16 mouse cellular contexts compared by ENCODE assay signal in the genomic region with DNA sequence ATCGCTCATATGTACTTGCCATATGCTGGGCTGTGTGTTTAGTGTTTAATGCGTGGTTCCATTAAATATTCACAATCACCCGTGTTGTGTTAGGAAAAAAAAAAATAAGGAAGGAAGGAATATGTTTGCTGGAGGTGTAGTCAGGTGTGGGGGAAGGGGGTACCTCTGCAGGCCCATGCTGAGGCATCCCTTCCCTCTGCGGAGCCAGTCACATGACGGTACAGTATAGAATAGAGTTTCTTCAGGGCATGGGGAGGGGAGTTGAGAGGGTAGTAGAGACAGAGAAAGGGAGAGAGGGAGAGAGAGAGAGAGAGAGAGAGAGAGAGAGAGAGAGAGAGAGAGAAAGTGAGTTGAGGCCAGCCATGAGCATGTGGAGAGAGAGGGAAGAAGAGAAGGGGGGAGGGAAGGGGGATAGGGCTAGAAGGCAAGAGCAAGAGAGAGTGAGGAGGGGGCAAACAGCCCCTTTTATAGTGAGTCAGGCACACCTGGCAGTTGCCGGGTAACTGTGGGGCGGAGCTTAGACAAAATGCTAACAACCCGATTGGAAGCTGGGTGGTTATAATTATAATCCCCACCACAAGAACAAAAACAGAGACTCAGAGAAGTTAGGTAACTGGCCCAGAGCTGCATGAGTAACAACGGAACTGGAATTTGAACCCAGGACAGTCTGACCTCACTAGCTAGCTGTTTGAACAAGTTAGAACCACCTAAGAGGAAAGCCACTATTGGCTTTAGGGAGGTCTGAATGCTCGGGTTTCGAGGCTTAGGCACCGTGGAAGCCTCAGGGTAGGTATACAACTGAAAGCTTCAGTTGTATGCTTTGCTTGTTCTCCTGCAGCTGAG. TPM values are rescaled to one million over a fixed set of nuclear protein-coding genes. Genes with fewer than 3 reads are reported as not detected.
DNase-seq lines count a peak whose midpoint lies in the region; ATAC-seq lines count a peak whose summit lies in the region.
"Had no signal": no experiment of that assay in that cellular context is flagged by ENCODE, and none has a peak within 500 bp of the region (broad histone marks: within the 10 kb centered on the region; RNA-seq: fewer than 3 reads in every experiment).

No protein-coding gene starts in this region.

- H3K9ac ChIP-seq in kidney, embryonic 15.5 days, result no peak overlapping the region; the same call in 1 of the 2 replicates
- no peak overlapping the region for H3K9ac ChIP-seq in kidney, embryonic 14.5 days (ENCODE audit: low read depth, low read length)
- H3K9ac ChIP-seq: intestine, embryonic 15.5 days; liver, embryonic 14.5 days; neural tube, embryonic 12.5 days; stomach, embryonic 15.5 days had no signal

- H3K4me2 ChIP-seq in kidney, embryonic 15.5 days, result 0 out of 2 replicates have a peak overlapping the region, but pooled peaks have one; percentile 17
- H3K4me2 ChIP-seq in kidney, embryonic 14.5 days (replicated peaks; ENCODE audit: low read depth, low read length), result no peak overlapping the region
- H3K4me2 ChIP-seq: heart, embryonic 11.5 days; intestine, embryonic 15.5 days; neural tube, embryonic 12.5 days; stomach, embryonic 15.5 days had no signal

- H3K27me3 ChIP-seq in kidney, embryonic 15.5 days, result no peaks in the 10 kb centered on the region
- no peaks in the 10 kb centered on the region for H3K27me3 ChIP-seq in kidney, embryonic 14.5 days (ENCODE audit: control insufficient read depth, insufficient read depth, low read length)
- H3K27me3 ChIP-seq: intestine, embryonic 15.5 days; neural tube, embryonic 12.5 days; stomach, embryonic 15.5 days had no signal

- H3K36me3 ChIP-seq in kidney, embryonic 15.5 days, result no peaks in the 10 kb centered on the region
- H3K36me3 ChIP-seq in kidney, embryonic 14.5 days (ENCODE audit: control insufficient read depth, insufficient read depth, low read length), result no peaks in the 10 kb centered on the region
- H3K36me3 ChIP-seq: intestine, embryonic 15.5 days; neural tube, embryonic 12.5 days; stomach, embryonic 15.5 days had no signal

- peak; percentile 64 for ATAC-seq in kidney, embryonic 15.5 days (replicated peaks; ENCODE audit: low FRiP score)
- no peak; the same call in 1 of the 2 replicates for ATAC-seq in kidney, embryonic 14.5 days (ENCODE audit: low FRiP score, low TSS enrichment)
- no peak for ATAC-seq in frontal cortex, adult (ENCODE audit: low TSS enrichment)
- ATAC-seq: intestine, embryonic 15.5 days had no signal

- no peak overlapping the region for H3K4me3 ChIP-seq in kidney, embryonic 15.5 days (replicated peaks)
- no peak overlapping the region for H3K4me3 ChIP-seq in kidney, embryonic 14.5 days (ENCODE audit: low read length)
- H3K4me3 ChIP-seq: intestine, embryonic 15.5 days; neural tube, embryonic 12.5 days; stomach, embryonic 15.5 days had no signal

- H3K4me1 ChIP-seq in kidney, embryonic 15.5 days, result peaks cover 7% of the 10 kb centered on the region
- H3K4me1 ChIP-seq in kidney, embryonic 14.5 days (ENCODE audit: control insufficient read depth, insufficient read depth, low read length), result no peaks in the 10 kb centered on the region
- H3K4me1 ChIP-seq: intestine, embryonic 15.5 days; neural tube, embryonic 12.5 days; stomach, embryonic 15.5 days had no signal

- H3K9me3 ChIP-seq in kidney, embryonic 15.5 days (replicated peaks), result no peaks in the 10 kb centered on the region
- no peaks in the 10 kb centered on the region for H3K9me3 ChIP-seq in kidney, embryonic 14.5 days (ENCODE audit: control insufficient read depth, low read length)
- H3K9me3 ChIP-seq: intestine, embryonic 15.5 days; neural tube, embryonic 12.5 days; stomach, embryonic 15.5 days had no signal

- peak; percentile 44 for DNase-seq in cerebellum, adult 9-10 months
- DNase-seq in cerebellum, adult 11 months, result no peak
- peak; percentile 33 for DNase-seq in thymus, postnatal 4 days
- no peak for DNase-seq in thymus, postnatal 36 days
- no peak for DNase-seq in ovary, postnatal 36 days (ENCODE audit: low spot score)
- DNase-seq: gastrocnemius, postnatal 25 days; kidney, postnatal 10 days; thymus, adult 2 months had no signal

- 61% methylated on average over 12 of the region's 12 CpGs for WGBS in kidney, embryonic 15.5 days
- 56% methylated on average over 12 of the region's 12 CpGs for WGBS in kidney, embryonic 14.5 days

- H3K27ac ChIP-seq in kidney, embryonic 15.5 days, result peak overlapping the region; percentile 43
- H3K27ac ChIP-seq in kidney, embryonic 14.5 days (ENCODE audit: low read depth, low read length), result no peak overlapping the region
- H3K27ac ChIP-seq: intestine, embryonic 15.5 days; liver, embryonic 14.5 days; neural tube, embryonic 12.5 days; stomach, embryonic 15.5 days had no signal

RNA-seq across cellular contexts. Expression of a gene that starts 45.3 kb away (rescaled TPM):
- 0.15 and 0.31 TPM in 2 replicates for polyA plus RNA-seq in kidney, embryonic 15.5 days (2015; fragmentation: Nextera tagmentation; extraction: Ambion mirVana)
- 0.13 and 0.31 TPM in 2 replicates for polyA plus RNA-seq in kidney, embryonic 14.5 days (2014; fragmentation: Nextera tagmentation; extraction: Ambion mirVana)
- polyA plus RNA-seq: heart, embryonic 11.5 days had no signal

Comparison
In these comparisons a context has a peak if more than half of its experiments do, and no peak if none do; other contexts are left out.
1. DNase-seq: peak in cerebellum, adult 9-10 months (single experiment) and thymus, postnatal 4 days (single experiment); none in cerebellum, adult 11 months (single experiment), thymus, postnatal 36 days (0 of 2) and ovary, postnatal 36 days (single experiment).